Mouse (Mus musculus) ES-CJ7 (cell line): Measurements from ENCODE around the gene Gas7.

ENCODE experiments used
- DNase-seq: peaks from one replicate; pipeline ENCODE4 v3.0.0; 2011; ENCODE audit warnings: low read depth, low spot score

The Gas7 gene

DNA sequence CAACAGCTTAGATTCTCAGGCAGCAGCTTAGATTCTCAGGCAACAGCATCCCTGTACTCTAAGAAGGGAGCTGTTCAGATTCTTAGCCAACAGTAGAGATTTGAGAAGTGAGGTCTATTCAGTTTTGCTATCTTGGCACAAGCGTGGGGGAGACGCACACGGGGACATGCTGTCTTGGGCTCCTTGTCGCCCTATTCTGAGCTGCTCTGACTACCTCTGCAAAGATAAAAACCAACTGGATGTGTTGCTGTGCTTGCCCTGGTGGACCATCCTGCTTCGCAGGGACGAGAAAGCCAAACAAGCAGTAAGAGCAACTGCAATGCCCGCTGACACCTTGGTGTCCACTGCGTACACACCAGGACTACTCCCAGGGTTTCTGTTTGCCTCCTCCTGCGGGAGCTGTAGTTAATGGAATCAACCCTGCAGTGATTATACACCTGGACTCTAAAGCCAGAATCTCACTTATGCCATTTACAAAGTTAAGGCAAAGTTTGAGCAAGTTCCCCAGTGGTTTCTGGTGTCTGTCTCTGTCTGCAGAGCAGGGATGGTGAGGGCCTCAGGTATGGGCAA, 198.4 kb downstream of the Gas7 start:
- DNase-seq, result no peak

DNA sequence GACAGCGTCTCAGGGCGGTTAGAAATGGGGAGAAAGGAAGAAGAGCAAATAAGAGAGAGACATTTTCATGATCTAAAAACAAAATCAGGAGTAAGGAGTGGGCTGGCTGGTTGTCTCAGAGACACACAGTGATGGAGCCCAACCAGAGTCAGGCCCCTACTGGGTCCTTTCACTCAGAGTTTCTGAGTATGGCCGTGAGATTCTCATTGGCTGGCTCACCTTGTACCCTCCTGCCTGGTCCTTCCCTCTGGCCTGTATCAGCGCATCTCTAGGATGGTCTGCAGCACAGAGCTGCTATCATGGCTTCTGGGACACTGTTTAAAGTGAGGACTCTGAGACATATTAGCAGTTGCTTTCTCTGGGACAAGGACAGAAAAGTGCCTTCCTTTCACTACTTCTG, 199.3 kb downstream of the Gas7 start:
- DNase-seq, result no peak

DNA sequence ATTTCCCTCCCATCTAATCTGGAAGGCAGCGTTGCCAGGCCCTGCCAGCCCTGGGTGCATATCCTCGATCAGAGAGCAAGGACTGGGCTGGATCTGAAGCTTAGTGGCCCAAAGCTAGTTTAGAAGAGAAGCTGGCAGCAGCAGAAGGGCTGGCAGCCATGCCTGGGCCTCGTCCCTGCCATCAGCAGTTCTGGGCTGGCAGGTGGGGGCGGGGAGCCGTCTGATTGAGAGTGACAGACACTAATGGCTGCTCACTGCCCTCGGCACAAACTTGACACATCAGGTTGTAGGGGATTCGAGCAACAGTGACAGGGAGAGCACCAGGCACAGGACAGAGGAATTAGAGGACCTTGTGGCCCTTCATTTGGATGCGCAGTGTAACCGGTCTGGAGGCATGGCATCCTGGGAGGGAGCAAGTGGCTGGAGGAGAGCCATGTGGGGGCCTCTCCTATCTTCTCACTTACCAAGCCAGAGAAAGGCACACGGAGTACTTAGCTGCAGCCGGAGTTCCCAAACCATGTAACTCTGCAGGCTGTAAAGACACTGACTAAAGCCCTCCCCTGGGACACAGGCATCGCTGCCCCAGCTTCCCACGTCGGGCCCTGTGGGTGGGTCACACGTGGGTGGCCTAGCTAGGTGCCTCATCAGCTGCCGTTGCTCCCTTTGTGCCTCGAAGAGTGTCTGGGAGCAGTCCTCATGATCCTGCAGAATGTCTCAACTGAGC, 200.2 kb downstream of the Gas7 start:
- DNase-seq, result no peak

DNA sequence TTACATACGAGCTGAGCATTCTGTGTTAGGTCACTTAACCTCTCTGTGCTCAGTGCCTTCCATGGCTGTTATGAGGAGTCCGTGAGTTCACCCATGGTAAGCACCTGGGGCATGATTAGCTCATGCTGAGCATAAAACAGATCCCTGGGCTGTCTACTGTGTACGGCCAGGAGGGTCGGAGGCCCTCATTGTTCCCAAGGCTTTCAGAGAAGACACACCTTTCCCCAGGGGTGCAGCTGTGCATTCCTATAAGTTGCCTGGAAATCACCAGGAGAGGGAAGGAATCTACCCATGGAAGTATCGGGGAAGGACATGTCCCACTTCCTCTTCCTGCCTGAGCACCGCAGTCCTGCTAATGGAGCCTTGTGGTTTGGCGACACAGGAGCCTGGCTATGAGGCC, 201.1 kb downstream of the Gas7 start:
- peak; percentile 27 for DNase-seq

DNA sequence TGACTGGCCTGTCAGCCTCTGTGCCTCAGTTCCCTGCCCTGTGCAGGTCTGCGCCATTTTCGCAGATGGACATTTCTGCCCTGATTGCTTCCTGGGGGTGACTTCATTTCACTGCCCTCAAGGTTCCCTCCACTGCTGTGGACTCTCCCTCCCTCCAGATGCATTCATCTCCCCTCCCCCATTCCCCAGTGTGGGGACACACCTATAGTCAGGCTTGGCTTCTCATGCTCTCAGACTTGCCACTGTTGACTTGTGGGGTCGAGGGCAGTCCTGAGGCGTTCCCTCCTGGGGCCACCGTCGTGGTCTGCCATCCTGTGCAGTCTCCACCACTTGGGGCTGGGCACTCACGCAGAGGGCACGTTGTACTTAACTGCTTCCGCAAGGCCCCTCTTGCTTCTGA, 201.6 kb downstream of the Gas7 start:
- DNase-seq, result no peak

DNA sequence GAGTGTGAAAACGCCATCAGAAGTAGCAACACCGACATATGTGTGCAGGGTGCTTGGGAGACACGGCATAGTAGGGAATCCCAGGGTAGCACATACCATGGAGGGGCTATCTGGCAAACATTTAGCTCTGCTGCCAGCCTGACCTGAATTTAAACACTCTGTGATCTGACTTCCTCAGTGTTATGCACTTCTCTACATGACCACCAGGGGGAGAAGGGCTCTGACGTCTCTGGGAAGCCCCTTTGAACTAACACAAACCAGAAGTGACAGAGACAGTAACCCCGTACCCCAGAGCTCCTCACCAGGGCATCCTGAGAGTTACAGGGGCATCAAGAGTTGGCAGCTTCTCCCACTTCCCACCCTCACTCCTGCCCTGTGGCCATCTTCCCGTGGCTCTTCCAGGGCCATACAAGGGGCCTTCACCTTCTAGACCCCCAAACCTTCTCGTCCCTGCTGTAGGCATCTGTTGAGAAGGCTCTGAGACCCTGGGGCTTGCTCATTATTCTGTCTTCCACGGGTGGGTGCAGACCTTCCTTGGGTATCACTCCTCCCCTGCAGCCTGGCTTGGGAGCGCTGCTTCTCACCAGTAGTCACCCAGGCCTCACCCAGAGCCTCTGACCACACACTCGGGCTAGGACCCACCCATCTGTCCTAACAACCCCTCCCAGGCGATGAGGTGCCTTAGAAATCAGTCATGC, 202.6 kb downstream of the Gas7 start:
- DNase-seq, result peak; percentile 68

DNA sequence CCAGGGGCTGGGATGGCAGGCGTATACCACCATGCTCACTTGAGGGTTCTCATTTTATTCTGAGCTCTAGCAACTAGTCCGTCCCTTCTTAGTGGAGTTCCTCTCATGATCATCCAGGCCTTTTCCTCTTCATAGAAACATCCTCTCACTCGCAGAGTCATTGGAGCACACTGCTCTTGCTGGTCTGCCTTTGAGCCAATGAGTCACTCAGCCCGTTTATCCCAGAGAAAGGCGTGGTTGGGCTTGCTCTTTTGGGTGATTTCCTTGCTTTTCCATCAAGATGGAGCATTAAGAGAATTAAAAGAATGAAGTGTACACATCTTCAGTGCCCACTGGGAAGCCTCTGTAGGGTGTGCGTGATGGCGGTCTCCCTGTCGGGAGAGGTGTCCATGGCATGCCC, 206.2 kb downstream of the Gas7 start:
- DNase-seq, result no peak

DNA sequence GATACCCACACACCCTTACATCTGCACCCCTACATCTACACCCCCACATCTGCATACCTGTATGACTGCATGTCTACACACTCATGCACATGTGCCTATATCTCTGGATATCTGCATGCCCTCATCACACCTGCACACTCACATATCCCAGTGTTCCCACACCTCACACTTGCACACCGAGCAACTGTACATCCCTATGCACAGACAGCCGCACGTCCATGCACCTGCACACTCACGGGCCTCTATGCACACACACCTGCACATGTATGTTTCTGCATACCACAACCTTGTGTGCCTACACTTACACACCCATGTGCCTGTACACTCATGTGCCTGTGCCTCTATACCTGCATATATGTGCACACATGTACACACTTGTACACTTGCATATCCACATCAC, 208.2 kb downstream of the Gas7 start:
- no peak for DNase-seq

DNA sequence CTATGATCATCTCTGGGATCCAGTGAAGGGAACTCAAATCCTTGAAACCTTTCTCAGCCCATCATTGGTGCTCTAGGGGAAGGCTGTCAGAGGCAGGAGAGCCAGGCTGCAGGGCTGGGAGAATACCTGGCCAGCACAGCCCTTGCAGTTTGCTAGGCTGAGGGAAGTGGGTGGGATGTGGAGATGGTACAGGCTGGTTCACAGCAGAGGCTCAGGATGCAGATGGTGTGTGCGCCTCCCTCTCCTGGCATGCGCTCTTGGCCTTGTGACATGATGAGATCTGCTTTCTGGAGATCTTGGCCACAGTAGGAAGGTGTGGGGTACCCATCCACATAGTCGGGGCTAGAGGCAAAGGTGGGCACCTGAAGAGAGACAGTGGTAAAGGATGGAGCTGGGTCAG, 209.0 kb downstream of the Gas7 start:
- no peak for DNase-seq

DNA sequence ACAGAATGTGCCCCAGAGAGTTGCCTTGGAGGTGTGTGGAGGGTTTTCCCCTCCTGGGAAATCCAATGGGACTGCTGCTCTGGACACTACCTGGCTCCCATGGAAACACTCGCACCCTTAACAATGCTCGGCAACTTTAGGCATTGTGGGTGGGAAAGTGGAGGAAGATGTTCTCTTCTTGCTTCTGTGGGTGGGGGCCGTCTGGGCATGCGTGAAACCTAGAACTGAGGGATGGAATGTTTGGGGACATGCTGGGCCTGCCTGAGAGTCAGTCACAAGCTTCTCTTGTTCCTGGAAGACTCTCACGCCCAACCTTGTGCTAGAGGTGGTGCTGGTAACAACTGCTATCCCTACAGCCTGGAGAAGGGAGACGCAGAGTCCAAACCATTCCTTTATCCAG, 209.7 kb downstream of the Gas7 start:
- DNase-seq, result no peak

DNA sequence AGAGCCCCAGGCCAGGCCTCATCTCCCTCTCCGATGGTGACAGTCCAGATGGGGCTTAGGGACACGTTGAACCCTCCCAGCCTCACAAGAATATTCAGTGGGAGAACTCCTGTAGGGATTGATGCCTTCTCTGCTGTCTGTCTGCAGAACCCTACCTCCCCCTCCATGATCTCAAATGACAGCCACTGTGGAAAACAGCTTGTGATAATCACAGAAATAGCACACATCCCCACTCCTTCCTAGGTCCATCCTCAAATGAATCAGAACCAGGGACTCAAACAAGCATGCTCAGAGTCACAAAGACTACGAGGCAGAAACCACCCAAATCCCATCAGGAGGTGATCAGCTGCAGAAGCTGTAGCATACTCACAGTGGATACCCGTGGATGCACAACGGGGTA, 210.9 kb downstream of the Gas7 start:
- no peak for DNase-seq

DNA sequence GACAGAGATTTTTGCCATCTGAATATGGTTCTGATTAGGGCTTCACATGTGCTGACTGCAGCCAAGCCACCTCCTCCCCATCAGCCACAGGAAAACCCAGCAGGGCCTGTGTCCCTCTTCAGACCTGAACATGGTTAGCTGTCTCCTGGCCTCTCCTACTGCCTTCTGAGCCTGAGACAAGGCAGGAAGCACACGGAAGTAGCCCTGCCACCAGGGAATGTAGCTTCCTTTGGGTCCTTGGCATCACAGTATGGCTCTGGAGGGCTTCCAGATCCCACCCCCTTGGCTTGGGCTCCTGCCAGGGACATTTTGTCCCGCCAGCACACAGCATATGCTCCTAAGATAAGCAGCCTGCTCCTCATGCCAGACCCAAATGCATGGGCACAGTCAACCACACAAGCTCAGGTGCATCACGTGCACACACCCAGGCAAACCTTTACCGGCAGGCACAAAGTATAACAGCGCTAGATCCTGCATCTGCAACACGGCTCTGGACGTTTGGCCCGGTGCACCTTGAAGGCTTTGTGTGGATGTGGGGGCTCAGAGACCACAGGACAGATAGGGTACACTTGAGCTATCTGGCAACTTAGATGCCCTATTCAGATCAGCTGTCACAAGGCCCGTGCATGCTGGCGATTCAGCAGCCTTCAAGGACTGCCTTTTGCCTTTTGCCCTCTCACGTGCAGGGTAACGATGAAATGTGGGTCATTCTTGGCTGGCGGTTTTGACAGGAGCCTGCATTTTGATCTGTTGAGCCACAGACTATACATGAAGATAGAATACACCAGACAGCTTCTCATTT, 212.5 kb downstream of the Gas7 start:
- no peak for DNase-seq

DNA sequence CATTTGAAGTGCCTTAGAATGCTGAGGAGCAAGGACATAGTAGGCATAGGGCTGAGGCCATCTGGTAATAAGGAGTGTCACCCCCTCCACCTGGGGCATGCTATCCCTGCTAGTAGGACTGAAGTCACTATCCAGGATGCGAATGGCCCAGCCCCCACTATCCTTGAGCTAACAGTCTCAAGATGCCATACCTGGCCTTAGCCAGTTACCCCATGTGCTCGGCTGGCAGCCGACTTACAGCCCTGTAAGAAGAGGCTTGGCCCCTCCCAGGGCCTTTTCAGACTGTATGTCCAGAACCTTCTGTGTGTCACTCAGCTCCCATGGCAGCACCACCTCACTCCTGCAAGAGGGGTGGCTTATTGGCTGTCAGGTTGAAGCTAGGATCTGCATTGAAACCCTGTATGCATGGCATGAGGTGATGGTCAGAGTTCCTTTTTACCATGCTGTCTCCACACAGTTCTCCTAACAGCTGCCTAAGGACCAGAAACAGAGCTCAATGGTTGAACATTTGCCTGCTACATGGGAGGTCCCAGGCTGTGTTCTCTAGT, 213.3 kb downstream of the Gas7 start:
- no peak for DNase-seq

DNA sequence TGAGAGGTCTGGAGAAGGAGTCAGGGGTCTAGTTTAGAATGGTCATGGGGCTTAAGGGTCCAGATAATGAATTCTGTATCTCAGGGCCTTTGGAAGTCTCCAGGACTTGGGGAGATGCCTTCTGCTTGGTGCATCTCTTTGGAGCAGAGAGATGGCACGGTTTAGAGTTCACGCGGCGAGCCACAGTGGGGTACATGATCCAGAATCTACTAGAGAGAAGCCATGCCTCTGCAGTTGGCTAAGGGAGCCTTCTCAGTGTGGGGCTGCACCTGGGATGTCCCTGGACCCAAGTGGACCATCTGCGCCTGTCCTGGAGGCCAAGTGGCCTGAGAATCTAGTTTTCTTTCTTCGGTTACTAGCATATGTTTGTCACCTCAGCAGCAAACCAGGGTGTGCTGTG, 214.8 kb downstream of the Gas7 start:
- no peak for DNase-seq

DNA sequence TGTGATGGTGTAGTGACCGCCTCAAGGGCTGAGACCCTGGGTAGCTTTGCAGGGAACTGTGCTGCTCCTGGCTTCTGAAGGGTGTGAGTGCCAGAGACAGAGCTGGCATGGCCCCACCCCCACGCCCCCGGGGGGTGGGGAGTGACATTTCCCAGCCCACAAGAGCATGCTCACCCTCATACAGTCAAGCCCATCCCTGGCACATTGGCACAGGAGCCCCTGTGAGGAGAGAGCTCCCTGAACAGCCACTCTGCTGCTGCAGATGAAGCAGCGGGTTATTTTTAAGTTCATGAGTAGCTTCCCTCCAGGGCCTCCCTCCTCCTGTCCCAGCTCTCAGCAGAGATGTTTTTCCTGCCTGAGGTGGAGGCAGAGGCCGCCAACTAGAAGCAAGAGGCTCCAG, 216.9 kb downstream of the Gas7 start:
- DNase-seq, result no peak

DNA sequence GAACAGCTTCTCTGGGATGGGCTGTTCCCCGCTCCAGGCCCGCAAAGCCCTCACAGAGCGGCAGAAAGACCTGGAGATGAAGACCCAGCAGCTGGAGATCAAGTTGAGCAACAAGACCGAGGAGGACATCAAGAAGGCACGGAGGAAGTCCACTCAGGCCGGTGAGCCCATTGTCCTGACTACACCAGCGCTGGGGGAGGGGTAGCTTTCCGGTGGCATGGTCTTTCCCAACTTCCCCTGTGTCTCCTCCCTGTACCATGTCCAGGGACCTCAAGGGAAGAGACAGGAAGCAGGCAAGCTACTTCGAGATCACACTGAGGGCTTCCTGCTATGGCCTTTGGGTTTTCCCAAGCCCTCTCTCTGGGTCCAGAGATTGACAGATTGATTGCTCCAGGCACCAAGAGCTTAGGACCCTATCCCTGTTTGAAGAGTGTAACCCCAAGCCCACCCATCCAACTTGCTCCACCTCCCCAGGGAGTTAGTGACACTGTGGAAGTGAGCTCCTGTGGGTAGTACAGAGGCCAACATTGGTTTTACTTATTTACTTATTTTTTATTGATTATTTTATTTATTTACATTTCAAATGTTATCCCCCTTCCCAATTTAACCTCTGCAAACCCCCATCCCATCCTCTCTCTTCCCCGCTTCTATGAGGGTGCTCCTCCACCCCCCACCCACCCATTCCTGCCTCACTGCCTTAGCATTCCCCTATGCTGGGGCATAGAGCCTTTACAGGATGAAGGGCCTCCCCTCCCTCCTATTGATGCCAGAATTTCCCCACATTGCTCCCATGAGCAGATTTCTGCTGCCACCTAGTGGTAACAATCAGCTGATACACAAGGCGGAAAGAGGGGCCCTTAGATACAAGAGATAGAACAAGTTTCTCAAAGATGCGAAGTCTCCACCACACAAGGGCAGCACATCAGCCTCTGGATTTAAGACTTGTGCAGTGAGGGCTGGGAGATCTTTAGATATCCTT, 220.6 kb downstream of the Gas7 start:
- DNase-seq, result peak; percentile 67

DNA sequence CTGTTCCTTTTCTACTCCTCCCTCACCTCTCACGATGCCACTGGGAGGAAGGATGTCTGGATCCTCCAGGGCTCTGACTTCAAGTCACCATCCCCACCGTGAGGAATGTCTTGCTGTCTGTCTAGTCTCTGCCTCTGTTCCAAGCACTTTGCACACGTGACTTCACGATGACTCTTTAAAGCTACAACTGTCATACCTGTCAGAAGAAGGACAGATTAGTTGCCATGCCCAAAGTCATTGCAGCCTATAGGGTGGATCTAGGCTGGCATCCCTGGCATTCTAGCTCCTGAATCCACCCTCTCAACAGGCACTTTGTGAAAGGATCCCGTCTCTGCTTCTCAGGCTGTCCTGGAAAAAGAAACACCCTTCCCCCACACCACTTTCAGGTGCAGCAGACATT, 224.1 kb downstream of the Gas7 start:
- DNase-seq, result no peak

DNA sequence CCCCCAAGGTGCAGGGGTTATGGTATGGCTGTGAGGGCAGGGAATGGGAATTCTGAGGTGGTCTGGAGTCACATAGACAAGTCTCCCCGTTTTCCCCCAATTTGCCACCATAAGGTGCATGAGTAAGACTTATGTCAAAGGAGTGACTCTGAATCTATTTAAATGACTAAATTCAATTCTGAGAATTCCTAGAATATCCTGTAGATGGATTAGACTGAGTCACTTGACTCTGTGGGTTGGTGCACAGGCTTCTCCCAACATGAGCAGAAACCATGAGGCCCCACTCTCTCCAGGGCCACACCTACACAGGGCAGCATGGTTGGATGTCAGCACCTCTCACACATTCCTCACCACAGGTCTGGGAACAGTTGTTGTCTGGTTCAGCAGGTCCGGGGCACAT, 224.7 kb downstream of the Gas7 start:
- DNase-seq, result no peak

DNA sequence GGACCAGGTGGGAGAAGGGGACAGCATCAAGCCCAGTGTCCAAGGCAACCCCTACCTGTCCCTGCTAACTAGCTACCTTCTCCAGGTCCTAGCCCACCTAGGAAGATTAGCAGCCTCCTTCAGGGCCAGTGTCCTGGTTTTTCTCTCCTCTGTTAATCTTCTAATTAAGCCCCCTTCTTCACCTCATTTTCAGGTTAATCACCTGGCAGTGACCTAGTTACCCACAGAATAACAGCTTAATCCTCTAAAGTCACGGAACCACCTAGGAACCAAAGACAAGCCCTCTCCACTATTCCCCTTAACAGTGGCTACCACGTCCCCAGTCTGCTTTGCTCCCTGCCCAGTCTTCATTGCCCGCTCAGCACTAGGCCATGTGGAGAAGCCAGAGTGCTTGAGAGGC, 226.6 kb downstream of the Gas7 start:
- no peak for DNase-seq

DNA sequence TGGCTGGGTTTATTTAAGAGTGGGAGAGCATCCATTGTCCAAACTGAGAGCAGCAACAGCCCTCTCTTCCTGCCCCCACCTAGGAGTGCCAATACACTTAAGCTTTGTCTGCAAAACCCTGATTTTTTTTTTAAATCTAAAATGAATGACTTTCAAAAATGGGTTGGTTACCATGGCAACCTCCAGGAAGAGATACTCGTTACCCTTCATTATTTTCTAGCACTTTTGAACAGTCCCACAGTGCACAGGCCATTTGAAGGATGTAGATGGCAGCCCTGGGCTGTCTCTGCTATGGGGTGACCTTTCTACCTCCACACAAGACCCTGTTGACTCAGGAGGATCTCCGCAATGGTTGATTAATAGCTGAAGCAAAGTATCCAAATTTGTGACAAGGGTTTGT, 230.9 kb downstream of the Gas7 start:
- no peak for DNase-seq
